Mouse (Mus musculus): ENCODE measurements around the gene Elmod1. TPM values are rescaled to one million over a fixed set of nuclear protein-coding genes. Genes with fewer than 3 reads are reported as not detected.

The Elmod1 gene
- total and polyA plus RNA-seq, 3 experiments = not detected

DNA sequence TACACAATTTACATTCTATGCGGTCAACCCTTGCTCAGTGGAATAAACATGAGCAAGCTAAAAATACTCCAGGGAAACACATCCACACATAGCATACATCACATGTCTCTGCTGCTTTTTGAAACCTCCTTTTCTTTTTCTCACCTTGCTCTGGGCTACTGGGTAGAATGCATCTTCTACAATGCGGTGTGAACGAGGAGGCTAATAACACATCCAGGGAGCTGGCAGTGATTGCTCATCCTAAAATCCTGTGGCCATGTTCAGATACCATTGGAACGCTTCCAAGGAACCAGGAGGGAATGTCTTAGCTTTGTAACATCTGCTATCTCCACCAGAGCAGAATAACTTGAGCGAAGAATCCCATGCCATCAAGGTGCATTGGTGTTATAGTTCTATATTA, 64.8 kb downstream of the Elmod1 start:
- no peak overlapping the region for H3K9ac ChIP-seq (ENCODE audit: insufficient read depth, low read depth)
- H3K79me2 ChIP-seq (replicated peaks; ENCODE audit: control insufficient read depth, extremely low read depth, insufficient read depth, poor library complexity, severe bottlenecking) = no peaks in the 10 kb centered on the region
- no peaks in the 10 kb centered on the region for H3K27me3 ChIP-seq (replicated peaks)
- DNase-seq (ENCODE audit: extremely low read depth) = no peak
- H3K4me2 ChIP-seq (ENCODE audit: insufficient read depth, low read depth, poor library complexity, severe bottlenecking) = no peak overlapping the region
- H3K4me1 ChIP-seq (ENCODE audit: control insufficient read depth in 1 of 2, insufficient read depth in 2 of 2) = peaks cover 13 to 43% of the 10 kb centered on the region in 2 experiments
- no peak overlapping the region for H3K4me3 ChIP-seq (replicated peaks in 1 of 3; ENCODE audit: low read depth in 2 of 3, low read length in 2 of 3, poor library complexity in 1 of 3)
- no peaks in the 10 kb centered on the region for H3K9me3 ChIP-seq (replicated peaks; ENCODE audit: low read length)
- H3K36me3 ChIP-seq (replicated peaks in 1 of 2; ENCODE audit: control insufficient read depth in 1 of 2, insufficient read depth in 1 of 2, low read length in 1 of 2) = no peaks in the 10 kb centered on the region
- dilution Hi-C loops (cut with MboI; ENCODE audit: extremely low pct_ligation_motif_present, extremely low pct_unique_long_range_greater_than_20kb, low sequenced_read_pairs) = no loop called here
- no peak for TF ChIP-seq POLR2AphosphoS2 (IDR thresholded peaks at IDR 0.05; ENCODE audit: low read depth, low read length)
- TF ChIP-seq MAX (IDR thresholded peaks at IDR 0.05; ENCODE audit: low read length) = no peak
- TF ChIP-seq ZNF384 (IDR thresholded peaks at IDR 0.05; ENCODE audit: low read depth, low read length) = no peak
- TF ChIP-seq E2F4 (IDR thresholded peaks at IDR 0.05; ENCODE audit: insufficient replicate concordance, low read depth, low read length) = no peak
- no peak for TF ChIP-seq ZKSCAN1 (IDR thresholded peaks at IDR 0.05; ENCODE audit: borderline replicate concordance, low read depth, low read length)
- TF ChIP-seq ZC3H11A (IDR thresholded peaks at IDR 0.05; ENCODE audit: low read depth, low read length) = no peak
- no peak for TF ChIP-seq MXI1 (IDR thresholded peaks at IDR 0.05; ENCODE audit: low read depth, low read length)
- TF ChIP-seq MEF2A (IDR thresholded peaks at IDR 0.05; ENCODE audit: borderline replicate concordance, low read depth, low read length) = no peak
- TF ChIP-seq CHD1 (IDR thresholded peaks at IDR 0.05; ENCODE audit: low read depth, low read length) = no peak
- no peak for TF ChIP-seq CHD2 (IDR thresholded peaks at IDR 0.05; ENCODE audit: low read length)
- TF ChIP-seq JUND (conservative IDR thresholded peaks at IDR 0.05; ENCODE audit: low read depth, low read length) = no peak
- no peak for TF ChIP-seq EP300 (IDR thresholded peaks at IDR 0.05; ENCODE audit: low read length)
- TF ChIP-seq USF1 (IDR thresholded peaks at IDR 0.05; ENCODE audit: low read depth, low read length) = no peak
- no peak overlapping the region for H3K27ac ChIP-seq (ENCODE audit: insufficient read depth, low read depth)
- in situ Hi-C loops (cut with MboI; ENCODE audit: low pct_ligation_motif_present, low pct_unique_long_range_greater_than_20kb, low sequenced_read_pairs) = no loop called here

DNA sequence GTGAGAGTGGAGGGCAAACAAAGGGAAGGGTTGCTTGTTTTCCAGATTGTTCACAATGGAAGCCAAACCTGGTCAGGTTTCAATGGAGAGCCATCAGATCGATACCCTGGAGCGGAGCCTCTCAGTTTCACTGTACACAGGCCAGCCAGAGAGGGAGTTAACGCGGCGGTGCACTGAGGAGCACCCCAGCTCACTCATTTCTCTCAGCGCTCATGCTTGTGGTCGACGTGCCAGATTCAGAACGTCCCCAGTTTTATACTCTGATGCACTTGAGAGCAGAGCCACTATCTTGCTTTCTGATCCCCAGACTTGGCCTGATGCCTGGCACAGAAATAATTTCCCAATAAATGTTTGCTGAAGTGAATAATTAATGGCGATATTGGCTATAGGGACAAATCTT, 68.3 kb downstream of the Elmod1 start:
- no peak overlapping the region for H3K4me2 ChIP-seq (ENCODE audit: insufficient read depth, low read depth, poor library complexity, severe bottlenecking)
- peaks cover 13 to 40% of the 10 kb centered on the region in 2 experiments for H3K4me1 ChIP-seq (ENCODE audit: control insufficient read depth in 1 of 2, insufficient read depth in 2 of 2)
- H3K27me3 ChIP-seq (replicated peaks) = no peaks in the 10 kb centered on the region
- DNase-seq (ENCODE audit: extremely low read depth) = no peak
- dilution Hi-C loops (cut with MboI; ENCODE audit: extremely low pct_ligation_motif_present, extremely low pct_unique_long_range_greater_than_20kb, low sequenced_read_pairs) (no loop called here), in situ Hi-C loops (cut with MboI; ENCODE audit: low pct_ligation_motif_present, low pct_unique_long_range_greater_than_20kb, low sequenced_read_pairs) (no loop called here)
- no peaks in the 10 kb centered on the region for H3K79me2 ChIP-seq (replicated peaks; ENCODE audit: control insufficient read depth, extremely low read depth, insufficient read depth, poor library complexity, severe bottlenecking)
- no peak for TF ChIP-seq TBP (conservative IDR thresholded peaks at IDR 0.05; ENCODE audit: low read depth, low read length)
- TF ChIP-seq MAFK (IDR thresholded peaks at IDR 0.05; ENCODE audit: insufficient replicate concordance, low read length) = no peak
- TF ChIP-seq TCF12 (IDR thresholded peaks at IDR 0.05; ENCODE audit: low read depth, low read length) = no peak
- no peak for TF ChIP-seq JUND (conservative IDR thresholded peaks at IDR 0.05; ENCODE audit: low read depth, low read length)
- TF ChIP-seq NELFE (IDR thresholded peaks at IDR 0.05; ENCODE audit: low read depth, low read length) = no peak
- TF ChIP-seq USF1 (IDR thresholded peaks at IDR 0.05; ENCODE audit: low read depth, low read length) = no peak
- TF ChIP-seq HCFC1 (IDR thresholded peaks at IDR 0.05; ENCODE audit: low read depth, low read length) = no peak
- no peak for TF ChIP-seq CHD1 (IDR thresholded peaks at IDR 0.05; ENCODE audit: low read depth, low read length)
- no peak for TF ChIP-seq ZKSCAN1 (IDR thresholded peaks at IDR 0.05; ENCODE audit: borderline replicate concordance, low read depth, low read length)
- TF ChIP-seq SIN3A (IDR thresholded peaks at IDR 0.05; ENCODE audit: low read length) = no peak
- TF ChIP-seq ZC3H11A (IDR thresholded peaks at IDR 0.05; ENCODE audit: low read depth, low read length) = no peak
- TF ChIP-seq SMC3 (IDR thresholded peaks at IDR 0.05; ENCODE audit: low read depth, low read length) = no peak
- H3K9me3 ChIP-seq (replicated peaks; ENCODE audit: low read length) = no peaks in the 10 kb centered on the region
- no peak overlapping the region for H3K9ac ChIP-seq (ENCODE audit: insufficient read depth, low read depth)
- no peak overlapping the region for H3K27ac ChIP-seq (ENCODE audit: insufficient read depth, low read depth)
- H3K36me3 ChIP-seq (replicated peaks in 1 of 2; ENCODE audit: control insufficient read depth in 1 of 2, insufficient read depth in 1 of 2, low read length in 1 of 2) = no peaks in the 10 kb centered on the region
- H3K4me3 ChIP-seq (replicated peaks in 1 of 3; ENCODE audit: low read depth in 2 of 3, low read length in 2 of 3, poor library complexity in 1 of 3) = no peak overlapping the region
